Mouse (Mus musculus): ENCODE data around the gene Ptcd3. TPM values are rescaled to one million over a fixed set of nuclear protein-coding genes. Genes with fewer than 3 reads are reported as not detected.

The Ptcd3 gene
- polyA plus RNA-seq (2014; fragmentation: Nextera tagmentation; extraction: Ambion mirVana): 85.5 and 131 TPM in 2 replicates

DNA sequence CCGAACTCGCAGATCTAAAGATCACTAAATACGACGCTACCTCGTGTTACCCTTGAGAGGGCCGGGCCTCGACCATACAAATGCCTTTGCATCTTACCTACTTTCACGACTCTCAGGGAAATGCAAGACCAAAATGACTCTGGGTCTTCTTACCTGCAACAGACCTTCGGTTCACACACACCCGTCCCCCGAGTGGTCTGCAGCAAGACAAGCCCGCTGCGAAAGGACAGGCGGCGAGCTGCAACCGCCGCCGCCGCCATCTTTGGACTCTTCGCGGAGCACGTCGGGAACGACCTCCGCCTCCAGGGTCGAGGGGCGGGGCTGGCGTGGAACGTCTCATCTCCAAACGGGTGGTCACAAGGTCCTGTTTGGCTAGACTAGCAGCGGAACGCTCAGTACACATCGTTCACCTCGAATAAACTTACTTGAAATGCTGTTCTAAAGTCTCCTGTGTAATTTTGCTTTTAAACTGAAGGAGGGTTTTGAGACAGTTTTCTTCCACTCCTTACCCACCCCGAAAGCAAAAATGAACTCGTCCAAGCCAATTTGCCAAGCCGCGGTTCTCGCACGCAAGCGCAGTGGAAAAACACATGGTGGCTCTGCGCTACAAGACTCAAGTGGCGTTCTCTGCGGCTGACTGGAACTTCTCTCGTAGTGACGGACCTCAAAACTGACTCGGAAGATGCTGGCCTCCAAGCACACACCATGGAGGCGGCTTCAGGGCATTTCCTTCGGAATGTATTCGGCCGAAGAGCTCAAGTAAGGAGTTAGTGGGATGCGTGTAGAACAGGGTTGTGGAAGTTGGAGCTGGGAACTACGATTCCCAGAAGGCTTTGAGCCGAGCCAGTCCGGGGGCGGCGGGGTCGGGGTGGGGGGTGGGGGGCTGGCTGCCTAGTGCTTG lies at the start of gene Ptcd3, which contains the start of gene Polr1a:
TSS of gene Ptcd3 (minus strand) at position 270 of the 901 bp plus-strand sequence.
TSS of gene Polr1a (plus strand) at position 573 of the 901 bp plus-strand sequence.
- Histone ChIP-seq H3K4me1 (ENCODE audit: control insufficient read depth, insufficient read depth, low read length) (peaks cover 10% of the 10 kb centered on the region; the same call in 1 of the 2 replicates), H3K27me3 (ENCODE audit: control insufficient read depth, insufficient read depth, low read length) (no peaks in the 10 kb centered on the region), H3K4me3 (ENCODE audit: low read length) (peak within 1 kb of the TSS; percentile 85), H3K9ac (ENCODE audit: low read depth, low read length) (peak within 1 kb of the TSS; percentile 73), H3K4me2 (replicated peaks; ENCODE audit: low read depth, low read length) (peak within 1 kb of the TSS; percentile 82), H3K36me3 (ENCODE audit: control insufficient read depth, insufficient read depth, low read length) (peaks cover 33% of the 10 kb centered on the region), H3K27ac (ENCODE audit: low read depth, low read length) (peak within 1 kb of the TSS; percentile 38; the same call in 1 of the 2 replicates), H3K9me3 (ENCODE audit: control insufficient read depth, low read length) (no peaks in the 10 kb centered on the region)
- under 1% methylated on average over 58 of the region's 58 CpGs for WGBS
- ATAC-seq (ENCODE audit: low FRiP score, low TSS enrichment): peak; percentile 91

DNA sequence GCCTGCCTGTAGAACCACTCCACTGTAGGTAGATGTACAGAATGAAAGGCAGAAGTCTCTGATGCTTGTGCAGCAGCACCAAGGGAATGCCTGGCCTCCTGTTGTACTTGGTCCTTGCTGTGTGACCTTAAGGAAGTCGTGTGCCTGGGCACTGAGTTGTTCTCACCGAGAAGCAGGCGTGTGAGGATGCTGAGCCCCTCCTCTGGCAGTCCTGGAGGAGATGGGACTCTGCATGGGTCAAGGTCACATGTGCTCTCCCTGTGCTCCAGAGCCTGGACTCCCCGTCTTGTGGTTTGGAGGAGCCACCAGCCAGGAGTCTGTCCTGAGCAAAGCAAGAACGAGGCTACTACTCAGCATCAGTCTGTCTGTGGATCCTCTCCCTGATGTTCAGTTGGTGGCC lies 42.6 kb upstream of the Ptcd3 start:
- no peaks in the 10 kb centered on the region for H3K27me3 ChIP-seq (ENCODE audit: control insufficient read depth, insufficient read depth, low read length)
- H3K27ac ChIP-seq (ENCODE audit: low read depth, low read length): no peak overlapping the region
- 92% methylated on average over 5 of the region's 5 CpGs for WGBS
- no peak overlapping the region for H3K4me2 ChIP-seq (replicated peaks; ENCODE audit: low read depth, low read length)
- no peak overlapping the region for H3K4me3 ChIP-seq (ENCODE audit: low read length)
- no peaks in the 10 kb centered on the region for H3K4me1 ChIP-seq (ENCODE audit: control insufficient read depth, insufficient read depth, low read length)
- peaks cover 71% of the 10 kb centered on the region for H3K36me3 ChIP-seq (ENCODE audit: control insufficient read depth, insufficient read depth, low read length)
- ATAC-seq (ENCODE audit: low FRiP score, low TSS enrichment): no peak
- H3K9me3 ChIP-seq (ENCODE audit: control insufficient read depth, low read length): no peaks in the 10 kb centered on the region
- no peak overlapping the region for H3K9ac ChIP-seq (ENCODE audit: low read depth, low read length)

DNA sequence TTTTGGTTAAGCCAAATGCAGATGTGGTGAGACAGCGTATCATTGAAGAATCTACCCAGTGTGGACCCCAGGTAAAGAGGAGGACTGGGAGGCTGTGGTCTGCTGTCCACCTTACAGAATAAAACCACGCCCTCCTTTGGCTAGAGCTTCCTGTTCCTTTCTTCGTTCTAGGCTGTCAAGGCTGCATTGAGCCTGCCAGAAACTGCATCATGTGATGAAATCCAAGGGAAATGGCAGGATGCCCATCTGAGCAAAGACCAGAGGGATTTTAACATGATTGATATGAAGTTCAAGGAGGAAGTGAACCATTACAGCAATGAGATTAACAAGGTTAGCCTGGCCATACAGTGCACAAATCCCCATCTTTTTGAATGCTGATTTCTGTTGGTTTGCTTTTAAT lies 42.0 kb upstream of the Ptcd3 start:
- WGBS: 88% methylated on average over 3 of the region's 3 CpGs
- Histone ChIP-seq H3K9ac (ENCODE audit: low read depth, low read length) (no peak overlapping the region), H3K4me2 (replicated peaks; ENCODE audit: low read depth, low read length) (no peak overlapping the region), H3K27ac (ENCODE audit: low read depth, low read length) (no peak overlapping the region), H3K27me3 (ENCODE audit: control insufficient read depth, insufficient read depth, low read length) (no peaks in the 10 kb centered on the region), H3K9me3 (ENCODE audit: control insufficient read depth, low read length) (no peaks in the 10 kb centered on the region), H3K36me3 (ENCODE audit: control insufficient read depth, insufficient read depth, low read length) (peaks cover 75% of the 10 kb centered on the region), H3K4me3 (ENCODE audit: low read length) (no peak overlapping the region), H3K4me1 (ENCODE audit: control insufficient read depth, insufficient read depth, low read length) (no peaks in the 10 kb centered on the region)
- no peak for ATAC-seq (ENCODE audit: low FRiP score, low TSS enrichment)

DNA sequence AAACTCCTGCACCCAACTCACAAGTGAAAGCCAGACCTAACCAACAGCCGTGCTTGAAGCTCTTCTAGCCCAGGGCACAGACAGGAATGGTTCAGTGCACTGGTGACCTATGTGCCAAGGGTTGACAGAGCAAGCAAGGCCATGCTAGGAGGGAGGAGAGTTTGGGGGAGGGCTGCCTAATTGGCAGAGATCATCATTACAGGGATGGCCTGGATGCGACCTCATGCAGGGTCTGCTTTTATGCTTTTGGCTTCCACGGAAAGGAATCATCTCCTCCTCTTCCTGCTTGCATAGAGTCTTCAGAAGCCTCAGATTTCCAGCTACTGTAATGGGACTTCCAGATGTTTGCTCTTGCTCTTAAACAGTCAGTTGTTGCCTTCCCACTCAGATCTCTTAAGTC lies 41.2 kb upstream of the Ptcd3 start:
- Histone ChIP-seq H3K4me1 (ENCODE audit: control insufficient read depth, insufficient read depth, low read length) (no peaks in the 10 kb centered on the region), H3K4me2 (replicated peaks; ENCODE audit: low read depth, low read length) (no peak overlapping the region), H3K27me3 (ENCODE audit: control insufficient read depth, insufficient read depth, low read length) (no peaks in the 10 kb centered on the region), H3K9me3 (ENCODE audit: control insufficient read depth, low read length) (no peaks in the 10 kb centered on the region), H3K9ac (ENCODE audit: low read depth, low read length) (no peak overlapping the region), H3K4me3 (ENCODE audit: low read length) (no peak overlapping the region), H3K36me3 (ENCODE audit: control insufficient read depth, insufficient read depth, low read length) (peaks cover 73% of the 10 kb centered on the region), H3K27ac (ENCODE audit: low read depth, low read length) (no peak overlapping the region)
- ATAC-seq (ENCODE audit: low FRiP score, low TSS enrichment): peak; percentile 39; the same call in 1 of the 2 replicates
- WGBS: 56% methylated on average over 3 of the region's 3 CpGs

DNA sequence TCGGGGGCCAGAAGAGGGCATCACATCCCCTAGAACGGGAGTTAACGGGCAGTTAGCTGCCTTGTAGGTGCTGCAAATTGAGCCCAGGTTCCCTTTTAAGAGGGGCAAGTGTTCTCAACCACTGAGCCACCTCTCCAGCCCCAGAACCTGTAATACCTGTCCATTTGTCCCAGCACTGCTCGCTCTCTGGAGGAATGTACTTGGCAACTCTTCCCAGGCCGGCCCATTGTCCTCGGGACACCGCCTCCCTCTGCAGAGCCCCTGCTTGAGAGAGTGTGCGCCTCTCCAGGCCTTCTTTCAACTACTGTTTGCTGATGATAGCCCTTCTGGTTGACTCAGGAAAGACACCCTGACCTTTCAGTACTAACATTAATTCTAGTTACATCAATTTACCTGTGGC lies 37.6 kb upstream of the Ptcd3 start:
- Histone ChIP-seq H3K36me3 (ENCODE audit: control insufficient read depth, insufficient read depth, low read length) (peaks cover 59% of the 10 kb centered on the region), H3K9ac (ENCODE audit: low read depth, low read length) (no peak overlapping the region), H3K4me2 (replicated peaks; ENCODE audit: low read depth, low read length) (no peak overlapping the region), H3K4me1 (ENCODE audit: control insufficient read depth, insufficient read depth, low read length) (no peaks in the 10 kb centered on the region), H3K27me3 (ENCODE audit: control insufficient read depth, insufficient read depth, low read length) (no peaks in the 10 kb centered on the region), H3K27ac (ENCODE audit: low read depth, low read length) (no peak overlapping the region), H3K4me3 (ENCODE audit: low read length) (no peak overlapping the region), H3K9me3 (ENCODE audit: control insufficient read depth, low read length) (no peaks in the 10 kb centered on the region)
- 95% methylated on average over 8 of the region's 8 CpGs for WGBS
- no peak for ATAC-seq (ENCODE audit: low FRiP score, low TSS enrichment)

DNA sequence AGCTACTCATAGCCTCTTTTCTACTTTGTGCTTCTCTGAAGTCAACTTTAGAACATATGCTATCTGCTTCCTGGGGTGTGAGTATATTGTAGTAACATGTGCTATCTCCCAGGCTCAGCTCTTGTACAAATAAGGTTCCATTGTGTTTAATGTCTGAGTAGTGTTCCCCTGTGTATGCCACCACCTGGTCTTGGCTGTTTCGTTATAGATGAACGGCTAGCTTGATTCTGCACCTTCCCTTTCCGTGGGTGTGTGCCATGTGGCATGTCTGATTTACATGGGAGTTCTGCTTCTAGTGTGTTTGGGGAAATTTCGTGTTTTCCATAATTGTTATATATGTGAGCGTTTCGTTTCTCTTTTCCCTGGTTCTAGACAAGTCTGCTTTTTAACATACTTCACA lies 36.6 kb upstream of the Ptcd3 start:
- ATAC-seq (ENCODE audit: low FRiP score, low TSS enrichment): no peak
- Histone ChIP-seq H3K9me3 (ENCODE audit: control insufficient read depth, low read length) (no peaks in the 10 kb centered on the region), H3K36me3 (ENCODE audit: control insufficient read depth, insufficient read depth, low read length) (peaks cover 59% of the 10 kb centered on the region), H3K4me2 (replicated peaks; ENCODE audit: low read depth, low read length) (no peak overlapping the region), H3K4me1 (ENCODE audit: control insufficient read depth, insufficient read depth, low read length) (no peaks in the 10 kb centered on the region), H3K9ac (ENCODE audit: low read depth, low read length) (no peak overlapping the region), H3K4me3 (ENCODE audit: low read length) (no peak overlapping the region), H3K27me3 (ENCODE audit: control insufficient read depth, insufficient read depth, low read length) (no peaks in the 10 kb centered on the region), H3K27ac (ENCODE audit: low read depth, low read length) (no peak overlapping the region)
- WGBS: 87% methylated on average over 6 of the region's 6 CpGs

DNA sequence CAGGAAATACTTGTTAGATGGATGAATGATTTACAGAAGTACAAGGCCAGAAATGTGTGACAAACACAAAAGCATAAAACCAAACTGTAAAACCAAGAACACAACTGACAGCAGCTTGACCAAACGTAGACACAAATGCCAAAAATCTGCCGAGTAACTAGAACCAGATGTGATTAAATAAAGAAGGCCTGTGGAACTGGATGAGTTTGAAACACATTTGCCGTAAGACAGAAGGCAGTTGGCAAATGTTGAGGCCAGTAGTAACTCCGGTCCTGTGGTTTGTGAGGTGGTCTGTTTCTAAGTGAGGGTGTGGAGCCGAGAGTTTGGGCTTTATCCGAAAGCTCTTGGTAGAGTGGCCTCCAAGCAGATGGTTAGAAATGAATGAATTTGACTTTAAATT lies 32.4 kb upstream of the Ptcd3 start:
- ATAC-seq (ENCODE audit: low FRiP score, low TSS enrichment): no peak
- Histone ChIP-seq H3K36me3 (ENCODE audit: control insufficient read depth, insufficient read depth, low read length) (peaks cover 64% of the 10 kb centered on the region), H3K4me2 (replicated peaks; ENCODE audit: low read depth, low read length) (no peak overlapping the region), H3K9ac (ENCODE audit: low read depth, low read length) (no peak overlapping the region), H3K4me1 (ENCODE audit: control insufficient read depth, insufficient read depth, low read length) (no peaks in the 10 kb centered on the region), H3K9me3 (ENCODE audit: control insufficient read depth, low read length) (no peaks in the 10 kb centered on the region), H3K27me3 (ENCODE audit: control insufficient read depth, insufficient read depth, low read length) (no peaks in the 10 kb centered on the region), H3K27ac (ENCODE audit: low read depth, low read length) (no peak overlapping the region), H3K4me3 (ENCODE audit: low read length) (no peak overlapping the region)
- 89% methylated on average over 6 of the region's 6 CpGs for WGBS

DNA sequence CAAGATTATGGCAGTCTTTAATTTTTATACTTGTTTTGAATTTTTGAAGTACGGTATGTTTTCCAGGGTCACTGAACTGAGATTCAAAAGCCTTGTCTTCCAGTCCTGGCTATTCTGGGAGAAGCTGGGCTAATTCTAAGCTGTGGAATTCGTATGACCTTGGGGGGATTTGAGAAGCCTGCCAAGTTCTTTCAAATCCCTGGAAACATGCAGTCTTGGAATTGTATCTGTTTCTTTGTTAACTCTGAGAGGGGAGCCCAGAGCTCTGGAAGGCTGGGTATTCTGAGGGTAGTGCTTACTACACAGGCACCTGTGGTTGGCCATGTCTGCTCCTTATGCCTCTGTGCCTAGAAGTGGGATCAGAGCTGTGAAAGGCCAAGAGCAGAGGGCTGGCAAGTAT lies 27.2 kb upstream of the Ptcd3 start:
- H3K27ac ChIP-seq (ENCODE audit: low read depth, low read length): peak overlapping the region; percentile 42; the same call in 1 of the 2 replicates
- 89% methylated on average over 2 of the region's 2 CpGs for WGBS
- peaks cover 87% of the 10 kb centered on the region for H3K36me3 ChIP-seq (ENCODE audit: control insufficient read depth, insufficient read depth, low read length)
- ATAC-seq (ENCODE audit: low FRiP score, low TSS enrichment): no peak
- H3K9ac ChIP-seq (ENCODE audit: low read depth, low read length): no peak overlapping the region
- no peaks in the 10 kb centered on the region for H3K27me3 ChIP-seq (ENCODE audit: control insufficient read depth, insufficient read depth, low read length)
- no peaks in the 10 kb centered on the region for H3K4me1 ChIP-seq (ENCODE audit: control insufficient read depth, insufficient read depth, low read length)
- H3K4me2 ChIP-seq (replicated peaks; ENCODE audit: low read depth, low read length): no peak overlapping the region
- no peak overlapping the region for H3K4me3 ChIP-seq (ENCODE audit: low read length)
- no peaks in the 10 kb centered on the region for H3K9me3 ChIP-seq (ENCODE audit: control insufficient read depth, low read length)

DNA sequence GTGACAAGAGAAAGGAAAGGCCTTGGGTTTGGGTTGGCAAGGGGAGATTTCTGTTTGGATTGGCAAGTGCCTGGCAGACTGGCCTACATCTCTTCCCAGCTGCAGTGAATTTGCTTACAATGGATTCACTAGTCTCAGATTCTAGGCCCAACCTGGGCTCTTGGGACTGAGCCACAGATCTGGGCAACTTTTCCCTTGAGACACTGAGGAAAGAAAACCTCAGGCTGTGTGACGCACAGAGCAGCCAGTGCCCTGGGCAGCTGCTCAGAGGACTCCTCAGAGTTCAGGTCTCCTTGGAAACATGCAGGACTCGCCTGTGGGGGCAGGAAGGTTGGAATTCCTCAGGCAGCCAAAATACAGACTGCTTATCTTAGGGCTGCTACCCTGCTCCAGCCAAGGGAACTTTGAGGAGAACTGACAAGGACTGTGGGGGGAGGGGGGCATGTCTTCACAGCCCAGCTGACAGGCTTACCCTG lies 25.6 kb upstream of the Ptcd3 start:
- 56% methylated on average over 2 of the region's 2 CpGs for WGBS
- no peak overlapping the region for H3K4me3 ChIP-seq (ENCODE audit: low read length)
- no peaks in the 10 kb centered on the region for H3K4me1 ChIP-seq (ENCODE audit: control insufficient read depth, insufficient read depth, low read length)
- no peak overlapping the region for H3K4me2 ChIP-seq (replicated peaks; ENCODE audit: low read depth, low read length)
- no peaks in the 10 kb centered on the region for H3K9me3 ChIP-seq (ENCODE audit: control insufficient read depth, low read length)
- peaks cover 90% of the 10 kb centered on the region for H3K36me3 ChIP-seq (ENCODE audit: control insufficient read depth, insufficient read depth, low read length)
- ATAC-seq (ENCODE audit: low FRiP score, low TSS enrichment): no peak
- no peak overlapping the region for H3K9ac ChIP-seq (ENCODE audit: low read depth, low read length)
- no peak overlapping the region for H3K27ac ChIP-seq (ENCODE audit: low read depth, low read length)
- H3K27me3 ChIP-seq (ENCODE audit: control insufficient read depth, insufficient read depth, low read length): no peaks in the 10 kb centered on the region

All from kidney, embryonic 14.5 days (tissue).